Mouse (Mus musculus) adrenal gland, postnatal 4 days (tissue): ENCODE data around the gene Gm5150. TPM values are rescaled to one million over a fixed set of nuclear protein-coding genes. Genes with fewer than 3 reads are reported as not detected.
"Not testable (repeated sequence)": the region's sequence is repeated elsewhere in the genome, so short reads cannot be mapped to it uniquely, and the experiment has no call there.

Experiments used
- DNase-seq, 2 experiments: peaks; one replicate each; pipeline ENCODE4 v3.0.0; 2021 to 2022; ENCODE audit warnings: low spot score in 2 of 2, mixed read lengths in 2 of 2
- long read RNA-seq, 2 experiments: library from polyadenylated mRNA; stranded (forward); transcript quantifications; one replicate each; pipeline ENCODE4 v2.0.0; 2021
- microRNA-seq: library from miRNA; unstranded; fragments of <30 nt; microRNA quantifications from one replicate; pipeline ENCODE4 v1.2.0, GENCODE M21; 2021
- total RNA-seq, 2 experiments: library from RNA; stranded (reverse); gene quantifications; 2 replicates each; pipeline ENCODE4 v1.2.3; 2021

The Gm5150 gene
- under 1 TPM in 1 of 2 experiments, not detected in 1; 0.34 TPM for total RNA-seq
- long read RNA-seq, experiment 1, result 0 reads
- long read RNA-seq, experiment 2, result 0 reads

DNA sequence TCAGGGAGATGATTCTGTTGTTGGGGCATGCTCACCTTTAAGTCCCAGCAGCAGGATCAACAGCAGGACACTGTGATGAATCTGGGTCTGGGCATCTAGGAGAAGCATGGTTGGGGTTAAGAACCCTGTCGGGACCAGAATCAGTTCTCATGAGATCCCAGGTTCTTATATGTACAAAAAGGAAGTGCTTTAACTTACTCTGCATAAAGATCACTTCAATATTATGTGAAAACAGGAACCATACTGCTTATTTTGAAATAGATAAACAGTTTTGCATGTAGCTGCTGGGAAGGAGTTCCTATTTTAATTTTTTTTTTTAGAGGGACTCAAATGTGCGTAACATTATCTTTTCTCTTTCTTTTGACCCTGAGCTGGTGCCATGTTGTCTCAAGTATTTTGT, at the start of gene Gm5150:
TSS of gene Gm5150 (minus strand) at position 223 of the 400 bp plus-strand sequence.
- DNase-seq, result no peak

DNA sequence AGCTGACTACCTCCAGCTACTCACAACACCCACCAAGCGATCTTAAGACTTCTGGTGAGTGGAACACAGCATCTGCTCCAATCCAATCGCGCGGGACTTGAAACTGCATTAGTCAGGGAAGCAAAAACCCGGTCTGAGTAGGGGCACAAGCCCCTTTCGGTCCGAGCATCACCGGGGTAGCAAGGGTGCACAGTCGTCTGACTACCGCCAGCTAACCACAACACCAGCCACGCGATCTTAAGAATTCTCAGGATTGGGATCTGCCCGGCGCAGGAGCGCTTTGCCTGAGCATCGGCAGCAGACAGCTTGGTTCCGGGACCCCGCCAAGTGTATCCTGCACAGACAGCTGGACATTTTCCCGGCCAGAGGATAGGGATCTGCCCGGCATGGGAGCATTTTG, 45.5 kb upstream of the Gm5150 start:
- not testable (repeated sequence) for DNase-seq

GRCm38 (mm10) chr3:16047288-16047687, 41.1 kb upstream of the Gm5150 start:
- no peak for DNase-seq

- no peak for DNase-seq
These were observed 37.1 kb upstream of the Gm5150 start for GRCm38 (mm10) chr3:16043315-16043714.

DNA sequence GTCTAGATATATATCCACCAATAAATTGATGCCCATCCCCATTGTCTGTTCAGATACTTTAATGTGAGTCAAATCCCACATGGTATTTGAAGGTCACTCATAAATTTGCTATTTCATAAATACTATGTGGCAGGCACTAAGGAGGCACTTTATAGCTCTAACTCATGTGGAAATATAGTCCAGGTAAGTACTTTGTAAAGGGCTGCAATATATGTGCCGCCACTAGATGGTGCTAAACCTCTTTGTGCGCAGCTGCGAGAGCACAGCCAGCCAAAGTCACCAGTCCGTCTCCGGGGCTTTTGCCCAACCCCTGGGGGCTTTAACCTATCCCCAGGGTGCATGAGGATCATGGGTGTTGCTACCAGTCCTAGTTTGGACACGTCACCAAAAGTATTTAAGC, 18.8 kb upstream of the Gm5150 start:
- not testable (repeated sequence) for DNase-seq

GRCm38 (mm10) chr3:16022214-16022613, 16.0 kb upstream of the Gm5150 start:
- no peak for DNase-seq

DNA sequence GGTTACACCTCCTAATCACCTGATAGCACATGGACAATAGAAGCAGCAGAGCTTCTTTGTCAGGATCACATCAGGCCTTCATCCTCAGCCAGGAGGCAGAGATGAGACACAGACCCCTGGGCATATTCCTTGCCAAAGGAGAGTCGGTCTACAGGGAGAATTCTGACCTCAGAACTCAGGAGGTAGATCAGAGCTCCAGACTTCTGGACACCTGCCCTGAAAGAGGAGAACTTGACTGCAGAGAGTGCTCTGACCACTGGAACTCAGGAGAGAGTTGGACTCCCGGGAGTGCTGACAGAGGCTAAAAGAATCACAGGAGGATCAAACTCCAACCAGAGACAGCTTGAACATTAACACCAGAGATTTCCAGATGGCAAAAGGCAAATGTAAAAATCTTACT, 8.2 kb upstream of the Gm5150 start:
- not testable (repeated sequence) for DNase-seq

GRCm38 (mm10) chr3:16007827-16008226, 1.6 kb upstream of the Gm5150 start:
- DNase-seq, result no peak

GRCm38 (mm10) chr3:16003890-16004633, 2.2 kb downstream of the Gm5150 start:
- no peak for DNase-seq

GRCm38 (mm10) chr3:15999479-15999878, 6.8 kb downstream of the Gm5150 start:
- not testable (repeated sequence) for DNase-seq

DNA sequence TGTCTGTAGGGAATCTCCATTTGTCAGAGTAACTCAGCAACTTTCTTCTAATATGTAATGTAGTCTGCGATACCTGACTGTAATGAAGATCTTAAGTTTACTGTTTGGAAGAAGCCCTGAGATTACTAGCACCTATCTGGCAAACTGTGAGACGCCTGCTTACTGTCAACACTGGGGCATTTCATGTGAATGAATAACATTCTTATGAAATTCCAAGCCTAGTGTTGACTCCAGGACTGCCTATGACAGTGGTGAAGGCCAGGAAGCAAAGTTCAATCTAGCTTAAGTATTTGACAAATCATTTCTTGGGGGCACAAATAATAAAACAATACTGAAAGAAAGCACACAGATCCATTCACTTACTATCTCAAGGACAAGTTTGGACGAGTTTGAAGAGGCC, 24.0 kb downstream of the Gm5150 start:
- DNase-seq, result no peak

- DNase-seq, result no peak
These were observed 49.3 kb downstream of the Gm5150 start for GRCm38 (mm10) chr3:15956921-15957320.

Small RNA genes within 50 kb of the gene (microRNA-seq; reads per million reads assigned to microRNA genes)
- not detected for gene Gm24694

Other genes starting within 250 kb of the Gm5150 start
- under 1 TPM in 1 of 2 experiments, not detected in 1; 0.28 TPM for gene Sirpb1c, start 157.9 kb downstream of the Gm5150 start, total RNA-seq